Mouse (Mus musculus): ENCODE measurements around the gene Gm7324.
"Not testable (repeated sequence)": the region's sequence is repeated elsewhere in the genome, so short reads cannot be mapped to it uniquely, and the experiment has no call there.

The Gm7324 gene

DNA sequence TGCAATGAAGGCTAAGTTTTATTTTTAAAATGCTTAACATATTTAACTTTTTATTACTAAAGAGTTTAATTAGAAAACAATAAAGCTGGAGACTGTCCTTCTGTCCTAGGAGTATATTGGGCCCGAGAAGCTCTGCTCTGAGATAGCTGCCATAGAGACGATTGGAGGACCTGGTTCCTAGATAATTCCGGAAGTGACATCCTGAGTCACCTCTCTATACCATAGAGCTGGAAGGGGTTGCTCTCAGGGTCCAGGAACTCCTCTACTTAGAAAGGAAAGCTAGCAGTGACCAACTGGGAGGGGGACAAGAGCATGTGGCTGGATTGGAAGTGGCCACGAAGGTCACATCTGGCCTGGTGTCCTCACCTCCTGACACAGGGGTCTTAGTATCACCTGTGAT, at the start of gene Gm7324:
Gene Gm7324 (plus strand): TSS at position 208 of the 400 bp plus-strand sequence.
- not testable (repeated sequence) for DNase-seq (ENCODE audit: low spot score)

DNA sequence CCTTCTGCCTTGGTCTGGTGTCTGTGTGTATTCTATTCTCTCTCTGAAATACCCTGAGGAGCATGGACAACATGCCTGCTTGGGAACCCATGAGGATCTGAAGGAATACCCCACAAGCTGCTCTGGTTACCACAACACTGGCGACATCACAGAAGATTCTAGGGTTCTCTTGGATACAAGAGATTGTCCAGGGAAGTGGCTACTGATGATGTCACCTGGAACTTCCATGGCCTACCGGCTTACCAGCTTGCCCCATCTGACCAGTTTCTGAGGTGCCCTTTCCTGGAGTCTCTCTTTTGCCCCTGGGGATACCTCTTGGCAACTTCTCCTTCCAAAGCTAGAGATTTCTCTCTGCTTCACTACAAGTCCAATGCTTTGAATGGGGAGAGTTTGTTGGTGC, 20.5 kb upstream of the Gm7324 start, which contains the start of gene Gm8165:
Gene Gm8165 (minus strand): TSS at position 101 of the 400 bp plus-strand sequence.
- DNase-seq (ENCODE audit: low spot score), result not testable (repeated sequence)

DNA sequence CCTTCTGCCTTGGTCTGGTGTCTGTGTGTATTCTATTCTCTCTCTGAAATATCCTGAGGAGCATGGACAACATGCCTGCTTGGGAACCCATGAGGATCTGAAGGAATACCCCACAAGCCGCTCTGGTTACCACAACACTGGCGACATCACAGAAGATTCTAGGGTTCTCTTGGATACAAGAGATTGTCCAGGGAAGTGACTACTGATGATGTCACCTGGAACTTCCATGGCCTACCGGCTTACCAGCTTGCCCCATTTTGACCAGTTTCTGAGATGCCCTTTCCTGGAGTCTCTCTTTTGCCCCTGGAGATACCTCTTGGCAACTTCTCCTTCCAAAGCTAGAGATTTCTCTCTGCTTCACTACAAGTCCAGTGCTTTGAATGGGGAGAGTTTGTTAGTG, 29.8 kb downstream of the Gm7324 start, which contains the start of gene Gm16506:
Gene Gm16506 (minus strand): TSS at position 101 of the 400 bp plus-strand sequence.
- DNase-seq (ENCODE audit: low spot score), result not testable (repeated sequence)

DNA sequence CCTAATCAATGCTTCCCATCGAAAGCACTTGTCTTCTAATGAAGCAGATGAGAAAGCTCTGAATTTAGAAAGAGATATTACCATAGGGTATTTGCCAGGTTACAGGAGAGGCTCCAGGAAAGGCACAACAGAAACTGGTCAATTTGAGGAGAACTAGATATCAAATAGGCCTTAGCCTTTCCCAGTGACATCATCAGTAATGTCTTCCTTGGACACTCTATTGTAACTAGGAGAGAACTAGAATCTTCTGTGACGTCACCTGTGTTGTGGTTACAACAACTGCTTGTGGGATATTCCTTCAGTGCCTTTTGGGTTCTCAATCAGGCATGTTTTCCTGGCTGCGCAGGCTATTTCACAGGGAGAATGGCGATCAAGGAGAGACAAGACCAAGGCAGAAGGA, 49.9 kb downstream of the Gm7324 start, which contains the start of gene Gm6526:
Gene Gm6526 (plus strand): TSS at position 301 of the 400 bp plus-strand sequence.
- not testable (repeated sequence) for DNase-seq (ENCODE audit: low spot score)
